Mouse (Mus musculus) cerebellum, postnatal 4 days (tissue): ENCODE measurements around the gene Gtpbp6.
A peak's percentile ranks its signal among the peaks of the same experiment; 100 is the strongest.
"Not testable (repeated sequence)": the region's sequence is repeated elsewhere in the genome, so short reads cannot be mapped to it uniquely, and the experiment has no call there.

Experiments
- DNase-seq, 2 experiments: peaks; one replicate each; pipeline ENCODE4 v3.0.0; 2022; ENCODE audit warnings: low spot score in 2 of 2, mixed read lengths in 1 of 2

Gene Gtpbp6

GRCm38 (mm10) chr5:110100921-110101631 is 6.9 kb downstream of the Gtpbp6 start:
- peak in 1 of 2 experiments; percentile 39 for DNase-seq

GRCm38 (mm10) chr5:110099656-110100580 is 8.1 kb downstream of the Gtpbp6 start, which contains the start of gene Plcxd1:
Gene Plcxd1 (plus strand): TSS chr5:110099969.
- DNase-seq: no peak

GRCm38 (mm10) chr5:110098991-110099477 is 9.0 kb downstream of the Gtpbp6 start:
- no peak for DNase-seq

- no peak for DNase-seq
Observed at GRCm38 (mm10) chr5:110094847-110095213, 13.2 kb downstream of the Gtpbp6 start.

GRCm38 (mm10) chr5:110094030-110094846 is 13.8 kb downstream of the Gtpbp6 start, which contains the start of gene Gm35315:
Gene Gm35315 (minus strand): TSS chr5:110094420.
- peak in 1 of 2 experiments; percentile 76 for DNase-seq

GRCm38 (mm10) chr5:110091546-110091945 is 16.5 kb downstream of the Gtpbp6 start:
- no peak for DNase-seq

GRCm38 (mm10) chr5:110086161-110086866 is 21.7 kb downstream of the Gtpbp6 start:
- DNase-seq: no peak

- no peak for DNase-seq
Observed at GRCm38 (mm10) chr5:110082961-110083360, 25.0 kb downstream of the Gtpbp6 start.

GRCm38 (mm10) chr5:110072413-110072812 is 35.6 kb downstream of the Gtpbp6 start, which contains the start of gene Gm17655:
Gene Gm17655 (minus strand): TSS chr5:110072513.
- DNase-seq: not testable (repeated sequence)

- peak; percentile 44 to 70 for DNase-seq
Observed at GRCm38 (mm10) chr5:110057637-110058408, 50.2 kb downstream of the Gtpbp6 start.
